Mouse (Mus musculus): Measurements from ENCODE around the gene Dmrtc2.

DNA sequence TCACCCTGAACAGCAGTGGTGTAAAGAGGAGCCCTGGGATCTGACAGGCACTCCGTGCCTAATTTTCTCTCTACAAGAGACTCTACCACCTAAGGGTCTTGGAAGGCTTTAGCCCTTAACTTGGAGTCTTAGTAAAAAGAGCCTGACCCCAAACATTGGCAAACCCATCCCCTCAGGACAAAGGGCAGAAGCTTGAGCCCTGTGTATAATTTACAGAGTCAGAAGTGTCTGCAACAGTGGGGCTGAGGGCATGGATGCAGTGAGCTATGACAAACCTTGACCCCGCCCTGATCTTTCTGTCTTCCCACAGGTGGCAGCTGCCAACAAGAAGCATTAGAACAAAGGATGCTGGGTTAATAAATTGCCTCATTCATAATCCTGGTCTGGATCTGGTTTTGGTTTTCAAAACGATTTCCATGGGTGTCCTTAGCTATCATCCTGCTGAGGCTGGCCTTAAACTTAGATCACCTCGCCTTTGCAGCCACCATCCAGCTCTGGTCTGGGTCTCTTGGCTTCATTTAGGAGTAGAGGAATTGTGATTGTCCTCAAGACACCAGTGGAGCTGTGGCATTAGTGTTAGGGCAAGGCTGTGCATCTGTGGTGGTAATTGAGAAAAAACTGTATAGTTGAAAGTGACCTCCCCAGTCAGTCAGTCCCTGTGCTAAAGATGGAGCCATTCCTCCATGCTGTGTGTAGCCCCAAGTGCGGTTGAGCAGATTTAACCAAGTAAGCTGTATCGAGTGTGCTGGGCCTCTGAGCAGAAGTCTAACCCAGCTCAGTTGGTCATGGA is 19.8 kb downstream of the Dmrtc2 start:
- TF ChIP-seq CTCF (IDR thresholded peaks at IDR 0.05; ENCODE audit: control insufficient read depth, insufficient read depth, insufficient read length): no peak
- TF ChIP-seq USF1 (IDR thresholded peaks at IDR 0.05; ENCODE audit: low read depth): no peak
- TF ChIP-seq MYOD1 (IDR thresholded peaks at IDR 0.05; ENCODE audit: control insufficient read depth, insufficient read length, low read depth): no peak
- TF ChIP-seq MAX (IDR thresholded peaks at IDR 0.05): no peak
- TF ChIP-seq MYOG (IDR thresholded peaks at IDR 0.05; ENCODE audit: control insufficient read depth, extremely low read depth, insufficient read length): no peak

Measured in C2C12 (cell line).